Mouse (Mus musculus) megakaryocyte, embryonic 14.5 days (primary cell): ENCODE data around the gene Fam89b.

Source experiments
- FLI1 ChIP-seq: IDR thresholded peaks from 2 replicates; pipeline ENCODE4 v1.6.1; 2012; ENCODE audit warnings: low read length, inconsistent platforms, mixed read lengths
- GATA1 ChIP-seq: IDR thresholded peaks from 3 replicates; pipeline ENCODE4 v1.6.1; 2012; ENCODE audit warnings: mixed read lengths, low read length, inconsistent platforms, borderline replicate concordance

- TF ChIP-seq GATA1 (no peak), FLI1 (no peak)
Observed at GRCm38 (mm10) chr19:5692913-5693396, 36.5 kb downstream of the Fam89b start.
